Mouse (Mus musculus) midbrain, embryonic 15.5 days (tissue): ENCODE measurements at regions not wholly inside any gene's neighbourhood (a gene's known extent, or its start where the extent isn't known, plus 50 kb on each side); places are given as distances from the start of the nearest gene placed in this dataset.

Source experiments
- ATAC-seq: fragments of 200-750 bp; cut with Nextera tagmentation; replicated peaks from 2 replicates; pipeline ENCODE4 v1.8.0; 2017; ENCODE audit warnings: moderate TSS enrichment
- H3K27ac ChIP-seq: fragments of 300-500 bp; sonication (generic); 2 replicates; pipeline ENCODE4 v1.5.1; 2015; ENCODE audit warnings: mild to moderate bottlenecking, inconsistent platforms
- H3K27me3 ChIP-seq: fragments of 300-500 bp; sonication (generic); replicated peaks from 2 replicates; pipeline ENCODE4 v1.6.1; 2015; ENCODE audit warnings: inconsistent platforms
- H3K36me3 ChIP-seq: fragments of 300-500 bp; sonication (generic); replicated peaks from 2 replicates; pipeline ENCODE4 v1.6.1; 2015; ENCODE audit warnings: inconsistent platforms
- H3K4me1 ChIP-seq: fragments of 300-500 bp; sonication (generic); 2 replicates; pipeline ENCODE4 v1.6.1; 2015; ENCODE audit warnings: inconsistent platforms
- H3K4me2 ChIP-seq: fragments of 300-500 bp; sonication (generic); 2 replicates; pipeline ENCODE4 v1.6.1; 2015; ENCODE audit warnings: inconsistent platforms, mild to moderate bottlenecking, moderate library complexity
- H3K4me3 ChIP-seq: fragments of 300-500 bp; sonication (generic); 2 replicates; pipeline ENCODE4 v1.5.1; 2015; ENCODE audit warnings: mild to moderate bottlenecking, inconsistent platforms
- H3K9ac ChIP-seq: fragments of 300-500 bp; sonication (generic); 2 replicates; pipeline ENCODE4 v1.6.1; 2015; ENCODE audit warnings: mild to moderate bottlenecking, inconsistent platforms
- H3K9me3 ChIP-seq: fragments of 300-500 bp; sonication (generic); 2 replicates; pipeline ENCODE4 v1.6.1; 2016; ENCODE audit warnings: inconsistent platforms
- WGBS: fragments of 180-500 bp; shearing (Covaris S2); methylation state at CpG from one replicate; pipeline ENCODE4 v1.1.7; 2015; ENCODE audit warnings: mixed read lengths; 5-methylcytosine and 5-hydroxymethylcytosine counted together

DNA sequence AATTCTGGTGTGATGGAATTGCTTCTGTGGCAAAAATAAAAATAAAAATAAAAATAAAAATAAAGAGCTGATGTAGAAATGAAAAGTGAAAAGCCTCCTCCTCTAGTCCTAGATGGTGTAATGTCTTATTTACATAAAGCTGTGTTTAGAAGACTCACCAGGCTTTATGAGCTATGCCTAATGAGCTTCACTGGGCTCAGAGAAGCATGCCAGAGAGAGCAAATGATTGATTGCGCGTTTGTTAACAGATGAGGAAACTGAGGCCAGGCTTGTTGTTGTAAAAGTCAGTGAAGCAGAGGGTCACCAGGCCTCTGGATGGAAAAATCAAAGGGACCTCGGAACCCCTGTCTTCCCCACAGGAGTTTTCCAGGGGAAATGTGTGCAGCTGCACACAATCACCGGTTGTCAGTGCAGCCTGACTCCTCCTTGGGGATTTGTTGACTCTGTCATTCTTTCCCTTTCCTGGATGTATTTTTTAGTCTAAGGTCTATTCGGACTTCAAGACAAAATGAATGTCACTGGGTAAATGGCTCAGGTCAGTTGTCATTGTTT lies 213.8 kb downstream of the Stim2 start:
- no peak for ATAC-seq
- no peaks in the 10 kb centered on the region for H3K36me3 ChIP-seq
- 61% methylated on average over 5 of the region's 5 CpGs for WGBS
- H3K27me3 ChIP-seq = no peaks in the 10 kb centered on the region
- H3K4me1 ChIP-seq = no peaks in the 10 kb centered on the region
- no peak overlapping the region for H3K4me3 ChIP-seq
- no peaks in the 10 kb centered on the region for H3K9me3 ChIP-seq
- H3K4me2 ChIP-seq = no peak overlapping the region
- H3K27ac ChIP-seq = no peak overlapping the region
- H3K9ac ChIP-seq = no peak overlapping the region

DNA sequence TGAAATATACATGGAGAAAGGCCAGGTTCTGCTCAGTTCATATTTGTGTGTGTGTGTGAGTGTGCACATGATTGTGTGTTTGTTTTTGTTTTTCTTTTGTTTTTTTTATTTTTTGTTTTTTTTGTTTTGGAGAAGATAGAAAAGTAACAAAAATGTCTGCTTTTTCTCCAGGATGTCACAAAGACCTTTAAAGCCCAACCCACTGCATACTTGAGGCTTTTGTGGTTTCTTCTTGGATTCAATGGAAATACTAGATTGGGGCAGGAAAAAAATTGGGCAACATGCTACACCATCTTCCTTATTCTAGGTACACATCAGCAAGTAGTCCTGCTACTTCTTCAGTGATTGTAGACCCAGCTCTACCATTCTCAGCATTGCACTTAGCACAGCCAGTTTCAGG lies 226.7 kb downstream of the Stim2 start:
- Histone ChIP-seq H3K4me2 (no peak overlapping the region), H3K9ac (no peak overlapping the region), H3K4me3 (no peak overlapping the region), H3K27me3 (no peaks in the 10 kb centered on the region), H3K4me1 (no peaks in the 10 kb centered on the region), H3K36me3 (no peaks in the 10 kb centered on the region), H3K9me3 (no peaks in the 10 kb centered on the region), H3K27ac (no peak overlapping the region)
- ATAC-seq = no peak

DNA sequence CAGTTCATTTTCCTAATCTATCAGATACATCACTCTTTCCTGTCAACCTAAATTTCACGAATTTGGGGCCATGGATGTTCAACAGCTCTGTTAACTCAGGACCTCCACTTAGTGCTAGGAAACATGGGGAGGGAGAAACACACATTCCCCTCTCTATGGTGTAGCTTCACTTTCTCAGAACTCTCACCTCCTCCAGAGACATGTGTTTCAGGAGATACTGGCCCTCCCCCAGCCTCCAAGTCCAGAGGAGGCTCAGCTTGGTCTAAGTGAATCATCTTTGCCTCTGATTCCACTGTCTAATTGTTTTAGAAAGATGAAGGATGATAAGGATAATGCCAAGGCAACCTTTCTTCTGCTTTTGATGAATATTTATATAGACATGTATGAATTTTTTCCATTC lies 236.3 kb downstream of the Stim2 start:
- Histone ChIP-seq H3K4me1 (no peaks in the 10 kb centered on the region), H3K4me2 (no peak overlapping the region), H3K27ac (no peak overlapping the region), H3K36me3 (no peaks in the 10 kb centered on the region), H3K9ac (no peak overlapping the region), H3K9me3 (no peaks in the 10 kb centered on the region), H3K27me3 (no peaks in the 10 kb centered on the region), H3K4me3 (no peak overlapping the region)
- ATAC-seq = no peak
- WGBS = 80% methylated on average over 1 of the region's 1 CpGs

DNA sequence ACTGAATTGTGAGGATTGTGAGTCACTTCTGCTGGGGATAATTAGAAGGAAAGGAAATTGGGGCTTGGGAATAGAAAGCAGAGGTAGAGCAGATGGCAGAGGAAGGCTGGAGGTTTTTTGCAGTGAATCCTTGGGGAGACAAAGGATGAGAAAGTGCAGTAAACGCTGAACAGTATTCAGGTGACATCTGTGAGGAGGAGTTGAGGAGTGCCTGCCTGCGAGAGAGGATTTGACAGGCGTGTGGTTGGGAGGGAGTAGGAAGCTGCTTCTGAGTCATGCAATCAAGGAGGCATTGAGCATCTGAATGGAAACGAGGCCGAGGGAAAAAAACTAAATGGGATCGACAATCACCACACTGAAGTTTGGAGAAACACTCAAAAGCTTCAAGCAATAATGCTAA lies 236.9 kb downstream of the Stim2 start:
- Histone ChIP-seq H3K4me3 (no peak overlapping the region), H3K27me3 (no peaks in the 10 kb centered on the region), H3K4me1 (no peaks in the 10 kb centered on the region), H3K4me2 (no peak overlapping the region), H3K9ac (no peak overlapping the region), H3K36me3 (no peaks in the 10 kb centered on the region), H3K27ac (no peak overlapping the region), H3K9me3 (no peaks in the 10 kb centered on the region)
- 42% methylated on average over 6 of the region's 6 CpGs for WGBS
- no peak for ATAC-seq

DNA sequence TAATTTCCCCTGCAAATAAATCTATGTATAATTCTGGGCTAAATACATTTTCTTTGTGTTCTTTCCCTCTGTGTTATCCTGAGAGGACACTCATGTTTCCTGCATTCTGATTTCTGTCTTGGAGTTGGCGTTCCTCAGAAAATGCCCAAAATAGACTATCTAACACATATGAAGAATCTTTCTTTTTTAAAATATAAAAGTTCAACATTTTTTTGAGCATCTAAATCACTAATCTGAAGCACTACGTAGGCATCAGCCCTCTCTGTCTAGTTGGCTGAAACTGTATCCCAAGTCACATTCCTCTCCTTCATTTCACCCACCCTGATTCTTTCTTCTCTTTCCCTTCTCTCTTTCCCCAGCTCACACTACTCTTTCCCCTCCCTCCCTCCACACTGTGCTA lies 238.9 kb downstream of the Stim2 start:
- Histone ChIP-seq H3K27ac (no peak overlapping the region), H3K4me2 (no peak overlapping the region), H3K4me1 (0 out of 2 replicates have a peak, but pooled peaks cover 4% of the 10 kb centered on the region), H3K4me3 (no peak overlapping the region), H3K27me3 (no peaks in the 10 kb centered on the region), H3K9ac (no peak overlapping the region), H3K9me3 (no peaks in the 10 kb centered on the region), H3K36me3 (no peaks in the 10 kb centered on the region)
- no peak for ATAC-seq
- 91% methylated on average over 2 of the region's 2 CpGs for WGBS

DNA sequence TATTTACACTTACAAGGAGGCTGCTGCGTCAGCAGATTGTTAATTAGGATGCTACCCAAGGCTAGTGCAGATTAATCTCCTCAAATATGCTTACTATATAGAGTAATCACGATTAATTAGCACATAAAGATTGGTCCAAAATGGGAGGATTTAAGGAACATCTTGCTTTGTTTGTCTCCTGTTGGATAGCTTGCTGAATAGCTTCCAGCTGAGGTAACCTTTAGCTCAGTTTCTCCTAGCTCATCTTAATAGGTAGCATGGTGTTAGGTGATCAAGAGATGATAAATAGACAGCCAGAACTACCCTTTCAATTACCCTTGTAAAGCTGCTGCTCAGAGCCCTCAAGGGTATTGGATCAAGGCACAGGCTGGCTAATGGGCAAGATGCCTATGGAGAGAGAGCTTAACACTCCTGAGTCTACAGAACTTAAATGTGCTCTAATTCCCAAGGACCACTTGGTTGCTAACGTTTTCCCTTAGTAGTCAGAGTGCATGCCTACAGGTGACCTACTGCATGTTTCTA lies 240.4 kb downstream of the Stim2 start:
- H3K9me3 ChIP-seq = no peaks in the 10 kb centered on the region
- 0 out of 2 replicates have a peak, but pooled peaks cover 4% of the 10 kb centered on the region for H3K4me1 ChIP-seq
- no peak overlapping the region for H3K9ac ChIP-seq
- H3K4me2 ChIP-seq = no peak overlapping the region
- no peak overlapping the region for H3K27ac ChIP-seq
- no peaks in the 10 kb centered on the region for H3K27me3 ChIP-seq
- WGBS = 60% methylated on average over 3 of the region's 3 CpGs
- no peak overlapping the region for H3K4me3 ChIP-seq
- H3K36me3 ChIP-seq = no peaks in the 10 kb centered on the region
- no peak; the same call in 1 of the 2 replicates for ATAC-seq

DNA sequence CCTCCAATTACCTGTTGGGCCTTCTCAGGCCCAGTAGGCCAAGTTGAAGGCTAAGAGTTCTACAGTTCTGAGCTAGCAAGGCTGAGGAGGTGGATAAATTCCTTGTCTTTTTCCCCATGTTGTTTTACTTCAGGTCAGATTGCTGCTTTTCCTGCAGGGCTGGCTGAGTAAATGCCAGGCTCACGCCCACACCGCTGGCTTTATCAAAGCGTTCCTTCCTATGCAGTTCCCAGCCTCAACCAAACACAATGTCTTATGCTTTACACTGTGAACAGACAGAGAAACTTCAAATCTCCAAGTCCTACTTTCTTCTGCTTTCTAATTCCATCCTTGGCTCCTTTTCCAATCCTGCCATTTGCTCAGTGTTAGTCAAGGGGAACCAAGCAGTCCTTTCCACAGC lies 241.3 kb downstream of the Stim2 start:
- Histone ChIP-seq H3K4me1 (0 out of 2 replicates have a peak, but pooled peaks cover 4% of the 10 kb centered on the region), H3K27me3 (no peaks in the 10 kb centered on the region), H3K27ac (no peak overlapping the region), H3K9ac (no peak overlapping the region), H3K9me3 (no peaks in the 10 kb centered on the region), H3K36me3 (no peaks in the 10 kb centered on the region), H3K4me2 (no peak overlapping the region), H3K4me3 (no peak overlapping the region)
- 91% methylated on average over 3 of the region's 3 CpGs for WGBS
- ATAC-seq = no peak

DNA sequence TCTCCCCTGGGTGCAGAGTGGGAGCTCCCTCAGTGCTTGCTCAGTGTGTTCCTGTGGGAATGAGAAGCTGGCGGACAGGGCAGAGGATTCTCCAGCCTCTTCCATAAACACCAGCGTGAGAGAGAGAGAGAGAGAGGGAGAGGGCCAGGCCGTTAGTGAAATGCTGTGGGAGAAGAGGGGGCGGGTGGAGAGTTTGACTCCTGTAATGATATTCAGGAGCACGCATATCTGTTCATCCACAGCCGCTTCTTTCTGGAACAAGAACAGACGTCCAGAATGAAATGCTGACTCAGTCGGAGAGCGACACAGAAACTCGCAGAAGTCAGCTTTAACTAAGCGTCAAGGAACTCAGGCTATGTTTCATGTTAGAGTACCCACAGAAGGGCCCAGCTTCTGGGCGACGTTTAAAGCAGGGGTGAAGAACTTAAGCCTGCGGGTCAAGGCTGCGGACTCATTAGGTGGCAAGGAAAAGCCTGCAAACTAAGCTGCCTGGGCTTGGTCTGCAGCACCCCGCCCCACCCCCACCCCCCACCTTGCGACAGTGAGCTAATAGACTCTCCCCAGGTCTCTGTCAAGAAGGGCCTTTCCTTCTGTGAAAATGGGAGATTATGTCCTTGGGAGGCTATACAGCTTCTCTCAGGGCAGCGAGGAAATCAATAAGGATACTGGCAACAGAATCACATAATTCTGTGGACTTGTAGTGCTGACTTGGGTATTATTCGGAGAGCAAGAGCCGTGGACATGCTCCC lies 243.0 kb downstream of the Stim2 start:
- H3K36me3 ChIP-seq = no peaks in the 10 kb centered on the region
- no peaks in the 10 kb centered on the region for H3K9me3 ChIP-seq
- peak; percentile 71 for ATAC-seq
- 0 out of 2 replicates have a peak, but pooled peaks cover 4% of the 10 kb centered on the region for H3K4me1 ChIP-seq
- WGBS = 32% methylated on average over 20 of the region's 20 CpGs
- no peak overlapping the region for H3K4me3 ChIP-seq
- H3K9ac ChIP-seq = no peak overlapping the region
- no peak overlapping the region for H3K27ac ChIP-seq
- H3K4me2 ChIP-seq = peak overlapping the region; percentile 34
- H3K27me3 ChIP-seq = no peaks in the 10 kb centered on the region

DNA sequence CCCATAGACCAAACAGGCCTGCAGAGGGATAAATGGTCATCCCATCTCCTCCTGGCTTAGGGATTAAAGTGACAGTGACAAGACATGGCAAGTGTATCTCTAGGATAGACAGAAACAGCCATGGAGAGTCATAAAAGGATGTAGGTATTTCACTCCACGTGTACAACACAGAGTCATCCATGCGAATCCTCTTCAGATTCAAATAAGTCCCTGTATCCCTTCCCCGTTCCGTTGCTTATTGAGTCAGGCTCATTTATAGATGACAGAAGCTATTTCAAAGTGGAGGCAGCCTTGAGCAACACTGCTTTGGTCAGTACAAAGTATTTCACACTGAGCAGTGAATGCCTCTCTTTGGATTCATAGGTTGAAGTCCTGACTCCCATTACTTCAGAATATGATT lies 243.8 kb downstream of the Stim2 start:
- Histone ChIP-seq H3K27me3 (no peaks in the 10 kb centered on the region), H3K4me1 (0 out of 2 replicates have a peak, but pooled peaks cover 4% of the 10 kb centered on the region), H3K4me3 (no peak overlapping the region), H3K27ac (no peak overlapping the region), H3K9me3 (no peaks in the 10 kb centered on the region), H3K36me3 (no peaks in the 10 kb centered on the region), H3K9ac (no peak overlapping the region), H3K4me2 (no peak overlapping the region)
- ATAC-seq = no peak
- WGBS = 59% methylated on average over 4 of the region's 4 CpGs

DNA sequence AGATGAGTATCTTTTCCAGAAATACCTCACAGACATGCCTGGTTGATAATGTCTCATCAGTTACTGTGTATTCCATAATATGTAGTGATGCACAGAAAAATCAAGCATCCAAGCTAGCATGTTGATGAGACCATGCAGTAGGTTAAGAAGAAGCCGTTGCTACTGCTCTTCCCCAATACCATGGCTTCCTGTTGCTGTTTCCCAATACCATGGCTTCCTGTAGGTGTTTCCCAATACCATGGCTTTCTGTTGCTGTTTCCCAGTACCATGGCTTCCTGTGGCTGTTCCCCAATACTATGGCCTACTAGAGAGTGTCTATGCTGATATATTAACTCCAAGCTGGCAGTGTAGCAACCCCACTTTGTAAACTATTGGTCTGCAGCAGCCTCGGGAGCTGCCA lies 253.7 kb downstream of the Stim2 start:
- no peak overlapping the region for H3K9ac ChIP-seq
- no peaks in the 10 kb centered on the region for H3K4me1 ChIP-seq
- ATAC-seq = no peak
- no peak overlapping the region for H3K4me2 ChIP-seq
- H3K4me3 ChIP-seq = no peak overlapping the region
- 86% methylated on average over 2 of the region's 2 CpGs for WGBS
- no peak overlapping the region for H3K27ac ChIP-seq
- H3K27me3 ChIP-seq = no peaks in the 10 kb centered on the region
- H3K36me3 ChIP-seq = no peaks in the 10 kb centered on the region
- no peaks in the 10 kb centered on the region for H3K9me3 ChIP-seq

DNA sequence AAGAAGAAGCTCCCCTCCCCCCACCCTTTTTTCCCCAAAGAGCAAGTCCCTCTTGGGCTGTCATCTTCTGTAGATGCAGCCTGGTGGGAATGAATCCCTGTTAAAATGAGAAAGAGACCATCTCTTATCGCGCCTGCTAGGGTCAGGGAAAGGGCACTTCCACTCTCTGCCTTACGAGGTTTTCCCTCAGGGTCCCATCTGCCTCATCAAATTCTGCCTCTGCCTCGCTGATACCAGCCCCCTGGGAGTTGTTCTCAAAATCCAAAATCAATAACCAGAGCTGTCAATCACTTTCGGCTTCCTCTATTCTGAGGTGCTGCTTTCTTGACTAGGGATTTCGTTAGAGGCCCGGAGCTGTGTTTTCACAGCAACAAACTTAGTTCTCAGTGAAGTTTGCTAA lies 255.7 kb downstream of the Stim2 start:
- H3K4me2 ChIP-seq = no peak overlapping the region
- no peaks in the 10 kb centered on the region for H3K36me3 ChIP-seq
- ATAC-seq = no peak
- H3K27ac ChIP-seq = no peak overlapping the region
- no peak overlapping the region for H3K4me3 ChIP-seq
- H3K4me1 ChIP-seq = no peaks in the 10 kb centered on the region
- H3K9ac ChIP-seq = no peak overlapping the region
- WGBS = 45% methylated on average over 7 of the region's 7 CpGs
- H3K9me3 ChIP-seq = no peaks in the 10 kb centered on the region
- H3K27me3 ChIP-seq = no peaks in the 10 kb centered on the region

DNA sequence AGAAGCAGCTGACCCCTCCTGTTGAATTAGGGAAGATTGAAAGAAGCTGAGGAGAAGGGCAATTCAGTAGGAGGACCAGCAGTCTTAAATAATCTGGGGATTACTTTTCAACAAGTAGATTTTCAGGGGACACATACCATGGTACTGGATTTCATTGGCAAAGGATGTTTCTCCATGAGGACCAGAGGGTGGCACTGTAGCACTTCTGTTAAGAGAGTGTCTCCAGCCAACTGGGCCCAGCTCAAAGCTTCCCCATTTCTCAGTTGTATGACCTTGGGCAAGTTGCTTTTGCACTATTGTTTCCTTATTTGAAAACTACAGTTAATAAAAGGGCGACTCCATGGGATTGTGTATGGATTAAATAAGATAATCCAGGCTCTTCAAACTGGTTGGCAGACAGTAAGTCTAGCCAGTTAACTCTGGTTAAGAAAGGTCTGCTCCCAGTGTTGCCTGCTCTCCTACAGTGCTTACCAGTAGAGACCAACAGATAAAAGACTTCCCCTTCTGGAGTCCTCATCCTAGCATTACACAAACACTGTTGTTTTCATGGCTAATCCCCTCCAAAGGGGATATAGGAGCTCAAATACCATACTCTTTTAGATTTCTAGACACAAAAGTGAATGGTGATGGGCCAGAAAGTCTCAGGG lies 259.9 kb downstream of the Stim2 start:
- no peaks in the 10 kb centered on the region for H3K4me1 ChIP-seq
- peak; percentile 82 for ATAC-seq
- H3K4me3 ChIP-seq = no peak overlapping the region
- H3K27ac ChIP-seq = no peak overlapping the region
- H3K9me3 ChIP-seq = no peaks in the 10 kb centered on the region
- no peak overlapping the region for H3K9ac ChIP-seq
- H3K4me2 ChIP-seq = no peak overlapping the region
- no peaks in the 10 kb centered on the region for H3K36me3 ChIP-seq
- H3K27me3 ChIP-seq = no peaks in the 10 kb centered on the region; the same call in 1 of the 2 replicates
- WGBS = 17% methylated on average over 1 of the region's 1 CpGs
